In genomic region chr9:49873550-49873949, GRCm38 (mm10) we compare ENCODE assay signal across 8 mouse cellular contexts.
DNase-seq lines count a peak whose midpoint lies in the region; ATAC-seq and TF ChIP-seq lines count a peak whose summit lies in the region.

No protein-coding gene starts in this region.

- no peaks in the 10 kb centered on the region for H3K4me1 ChIP-seq in lung, postnatal 0 days (ENCODE audit: insufficient read depth, low read depth, low read length)
- no peaks in the 10 kb centered on the region for H3K4me1 ChIP-seq in midbrain, postnatal 0 days (ENCODE audit: insufficient read depth, low read length)

- WGBS in lung, postnatal 0 days, result 15% methylated on average over 3 of the region's 3 CpGs
- 2% methylated on average over 3 of the region's 3 CpGs for WGBS in midbrain, postnatal 0 days

- no peak overlapping the region for H3K4me3 ChIP-seq in lung, postnatal 0 days (ENCODE audit: low read depth, low read length)
- H3K4me3 ChIP-seq in midbrain, postnatal 0 days (ENCODE audit: low read depth, low read length), result peak overlapping the region; percentile 18; the same call in 1 of the 2 replicates

- no peak for TF ChIP-seq CTCF in lung, postnatal 0 days (IDR thresholded peaks at IDR 0.05)
- TF ChIP-seq CTCF in midbrain, postnatal 0 days (IDR thresholded peaks at IDR 0.05), result no peak

- peak; percentile 24 for DNase-seq in lung, postnatal 0 days (ENCODE audit: low spot score)
- DNase-seq in lung, postnatal 25 days (ENCODE audit: low spot score), result no peak
- peak; percentile 91 to 92 for DNase-seq in cerebellum, postnatal 14 days
- peak; percentile 25 to 53 for DNase-seq in frontal cortex, postnatal 25 days (ENCODE audit: low spot score in 2 of 2)
- DNase-seq in layer of hippocampus, adult 9-11 months, result peak; percentile 91
- peak; percentile 94 for DNase-seq in midbrain, postnatal 0 days (ENCODE audit: low spot score)
- no peak for DNase-seq in thymus, postnatal 4 days

- TF ChIP-seq EP300 in lung, postnatal 0 days (IDR thresholded peaks at IDR 0.05), result no peak

- H3K9me3 ChIP-seq in lung, postnatal 0 days (ENCODE audit: low read length), result no peaks in the 10 kb centered on the region
- no peaks in the 10 kb centered on the region for H3K9me3 ChIP-seq in midbrain, postnatal 0 days (ENCODE audit: low read length)

- ATAC-seq in lung, postnatal 0 days, result no peak
- peak; percentile 97 for ATAC-seq in midbrain, postnatal 0 days (ENCODE audit: low FRiP score)
- no peak for ATAC-seq in erythroblast, adult 5-6 weeks (replicated peaks; ENCODE audit: low FRiP score, poor library complexity, severe bottlenecking)

- no peak overlapping the region for H3K4me2 ChIP-seq in lung, postnatal 0 days (replicated peaks; ENCODE audit: low read depth, low read length)
- peak overlapping the region; percentile 40 for H3K4me2 ChIP-seq in midbrain, postnatal 0 days (ENCODE audit: low read depth, low read length, poor library complexity, severe bottlenecking)

- H3K36me3 ChIP-seq in lung, postnatal 0 days (ENCODE audit: insufficient read depth, low read length), result no peaks in the 10 kb centered on the region
- H3K36me3 ChIP-seq in midbrain, postnatal 0 days (ENCODE audit: insufficient read depth, low read length), result no peaks in the 10 kb centered on the region

- no peak overlapping the region for H3K27ac ChIP-seq in lung, postnatal 0 days (ENCODE audit: low read length)
- H3K27ac ChIP-seq in midbrain, postnatal 0 days (ENCODE audit: low read depth, low read length), result peak overlapping the region; percentile 64

- no peaks in the 10 kb centered on the region for H3K27me3 ChIP-seq in lung, postnatal 0 days (replicated peaks; ENCODE audit: insufficient read depth, low read length)
- no peaks in the 10 kb centered on the region for H3K27me3 ChIP-seq in midbrain, postnatal 0 days (ENCODE audit: insufficient read depth, low read length)

- H3K9ac ChIP-seq in lung, postnatal 0 days (replicated peaks; ENCODE audit: low read depth), result no peak overlapping the region
- H3K9ac ChIP-seq in midbrain, postnatal 0 days (replicated peaks; ENCODE audit: low read length, poor library complexity, severe bottlenecking), result peak overlapping the region; percentile 44; the same call in 1 of the 2 replicates

Comparison
In these comparisons a context has a peak if more than half of its experiments do, and no peak if none do; other contexts are left out.
1. DNase-seq: peak in lung, postnatal 0 days (single experiment), cerebellum, postnatal 14 days (2 of 2), frontal cortex, postnatal 25 days (2 of 2), layer of hippocampus, adult 9-11 months (single experiment) and midbrain, postnatal 0 days (single experiment); none in lung, postnatal 25 days (single experiment) and thymus, postnatal 4 days (single experiment).